Mouse (Mus musculus): ENCODE data around the gene Bean1. TPM values are rescaled to one million over a fixed set of nuclear protein-coding genes. Genes with fewer than 3 reads are reported as not detected.

The Bean1 gene
- total RNA-seq, 1 experiment from 2014 or later: not detected

DNA sequence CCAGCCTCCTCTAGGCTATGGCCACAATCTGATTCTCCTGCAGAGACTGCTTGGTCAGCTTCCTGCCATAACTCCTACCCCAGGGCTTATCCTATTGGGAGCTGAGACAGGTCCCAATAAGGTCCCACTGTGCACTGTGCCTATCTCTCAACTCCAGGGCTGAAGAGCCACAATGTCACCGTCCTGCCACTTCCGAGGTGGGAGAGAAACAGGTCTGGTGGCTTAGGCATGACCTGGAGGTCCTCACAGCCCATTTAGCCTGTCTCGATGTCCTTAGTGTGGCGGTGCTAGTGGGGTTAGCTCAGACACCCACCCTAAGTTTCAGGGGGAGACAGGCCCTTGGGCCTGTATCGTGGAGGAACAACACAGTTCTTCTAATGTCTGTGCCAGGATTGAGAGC lies 47.4 kb downstream of the Bean1 start:
- no peak for ATAC-seq (replicated peaks in 1 of 2; ENCODE audit: insufficient read depth in 1 of 2, low FRiP score in 2 of 2, low TSS enrichment in 1 of 2, low read depth in 1 of 2, poor library complexity in 2 of 2, severe bottlenecking in 2 of 2)

GRCm38 (mm10) chr8:104219079-104219478 lies 48.8 kb downstream of the Bean1 start:
- ATAC-seq (replicated peaks in 1 of 2; ENCODE audit: insufficient read depth in 1 of 2, low FRiP score in 2 of 2, low TSS enrichment in 1 of 2, low read depth in 1 of 2, poor library complexity in 2 of 2, severe bottlenecking in 2 of 2): peak; percentile 81 to 87

DNA sequence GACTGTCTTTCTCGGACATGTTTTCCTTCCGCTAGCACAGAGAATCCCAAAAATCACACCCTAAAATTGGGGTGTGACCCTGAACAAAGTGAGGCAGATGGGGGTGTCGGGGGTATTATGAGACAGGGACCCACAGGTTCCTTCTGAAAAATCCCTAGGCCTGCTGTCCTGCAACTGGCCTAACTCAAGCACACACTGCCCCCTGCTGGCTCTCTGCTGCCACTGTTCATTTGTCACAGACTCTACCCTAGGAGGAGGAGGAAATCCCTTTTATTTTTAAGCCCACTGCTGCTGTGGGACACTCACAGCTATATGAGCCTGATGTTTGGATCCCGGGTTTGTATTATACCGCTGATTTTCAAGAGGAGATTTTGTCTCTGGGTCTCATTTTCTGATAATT lies 49.6 kb downstream of the Bean1 start:
- peak; percentile 55 to 83; a peak in 3 of 4 replicates for ATAC-seq (replicated peaks in 1 of 2; ENCODE audit: insufficient read depth in 1 of 2, low FRiP score in 2 of 2, low TSS enrichment in 1 of 2, low read depth in 1 of 2, poor library complexity in 2 of 2, severe bottlenecking in 2 of 2)

DNA sequence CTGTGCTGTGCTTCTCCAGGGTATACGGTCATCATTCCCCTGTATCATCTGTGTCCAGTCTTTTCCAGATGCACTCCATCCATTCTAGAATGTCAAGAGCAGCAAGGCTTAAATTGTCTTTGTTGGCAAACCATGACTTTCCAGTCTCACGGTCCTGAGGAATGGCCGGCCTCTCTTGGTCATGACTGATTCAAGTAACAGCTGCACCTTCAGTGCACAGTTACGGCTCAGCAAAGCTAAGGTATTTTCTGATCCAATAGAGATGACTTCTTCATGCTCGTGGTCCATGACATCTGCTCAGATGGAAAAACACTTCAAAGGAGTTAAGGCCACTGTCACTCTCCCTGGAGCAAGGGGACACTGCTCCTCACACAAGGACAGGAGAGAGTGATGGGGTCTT lies 56.8 kb downstream of the Bean1 start:
- ATAC-seq (replicated peaks in 1 of 2; ENCODE audit: insufficient read depth in 1 of 2, low FRiP score in 2 of 2, low TSS enrichment in 1 of 2, low read depth in 1 of 2, poor library complexity in 2 of 2, severe bottlenecking in 2 of 2): no peak

DNA sequence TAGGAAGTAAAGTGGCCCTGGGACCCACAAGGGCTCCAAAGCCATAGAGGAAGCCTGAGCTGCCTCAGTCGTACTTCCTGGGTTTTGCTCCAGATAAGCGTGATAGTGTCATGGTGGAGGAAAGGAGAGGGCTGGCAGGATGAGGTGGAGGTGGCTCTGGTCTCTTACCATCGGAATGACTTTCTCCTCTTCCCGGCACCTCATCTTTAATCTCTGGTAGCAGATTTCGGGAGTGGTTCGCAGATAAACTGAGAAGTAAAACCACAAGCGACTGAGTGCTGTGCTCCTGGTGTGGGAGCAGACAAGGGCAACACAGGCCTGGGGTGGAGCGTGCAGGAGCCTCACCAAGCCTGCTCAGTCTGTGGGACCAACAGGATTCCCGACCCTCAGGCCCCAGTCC lies 60.1 kb downstream of the Bean1 start:
- ATAC-seq (replicated peaks in 1 of 2; ENCODE audit: insufficient read depth in 1 of 2, low FRiP score in 2 of 2, low TSS enrichment in 1 of 2, low read depth in 1 of 2, poor library complexity in 2 of 2, severe bottlenecking in 2 of 2): no peak

DNA sequence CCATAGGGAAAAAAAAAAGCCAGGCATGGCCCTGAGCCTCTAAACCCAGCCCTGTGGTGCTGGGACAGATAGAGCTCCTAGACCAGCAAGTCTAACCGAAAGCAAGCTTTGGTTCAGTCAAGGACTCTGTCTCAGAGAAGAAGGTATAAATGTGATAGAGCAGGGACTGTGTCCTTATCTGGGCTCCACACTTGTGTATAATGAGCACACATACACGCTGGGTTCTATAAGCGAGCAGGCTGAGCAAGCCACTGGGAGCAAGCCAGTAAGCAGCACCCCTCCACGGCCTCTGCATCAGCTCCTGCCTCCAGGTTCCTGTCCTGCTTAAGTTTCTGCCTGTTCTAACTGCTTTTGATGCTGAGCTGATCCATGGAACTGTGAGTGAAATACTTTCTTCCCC lies 61.8 kb downstream of the Bean1 start:
- ATAC-seq (replicated peaks in 1 of 2; ENCODE audit: insufficient read depth in 1 of 2, low FRiP score in 2 of 2, low TSS enrichment in 1 of 2, low read depth in 1 of 2, poor library complexity in 2 of 2, severe bottlenecking in 2 of 2): no peak

DNA sequence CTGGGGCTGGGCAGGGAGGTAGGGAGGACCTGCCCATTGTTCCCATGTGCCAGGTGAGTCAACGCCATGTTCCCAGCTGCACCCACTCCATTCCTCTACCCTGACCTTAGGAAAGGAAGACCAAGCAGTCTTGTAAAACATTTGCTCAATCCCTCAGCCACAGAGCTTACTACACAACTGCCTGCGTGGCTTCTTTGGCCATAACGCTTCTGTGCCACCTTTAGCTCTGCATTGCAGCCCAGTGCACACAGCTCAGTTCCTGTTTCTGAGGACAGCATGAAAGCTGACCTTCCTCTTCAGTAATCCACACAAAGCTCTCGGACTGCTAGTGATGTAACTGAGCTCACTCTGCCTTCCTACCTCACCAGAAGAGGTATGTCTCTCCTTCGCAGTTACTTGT lies 62.7 kb downstream of the Bean1 start:
- peak; percentile 77 to 79 for ATAC-seq (replicated peaks in 1 of 2; ENCODE audit: insufficient read depth in 1 of 2, low FRiP score in 2 of 2, low TSS enrichment in 1 of 2, low read depth in 1 of 2, poor library complexity in 2 of 2, severe bottlenecking in 2 of 2)

DNA sequence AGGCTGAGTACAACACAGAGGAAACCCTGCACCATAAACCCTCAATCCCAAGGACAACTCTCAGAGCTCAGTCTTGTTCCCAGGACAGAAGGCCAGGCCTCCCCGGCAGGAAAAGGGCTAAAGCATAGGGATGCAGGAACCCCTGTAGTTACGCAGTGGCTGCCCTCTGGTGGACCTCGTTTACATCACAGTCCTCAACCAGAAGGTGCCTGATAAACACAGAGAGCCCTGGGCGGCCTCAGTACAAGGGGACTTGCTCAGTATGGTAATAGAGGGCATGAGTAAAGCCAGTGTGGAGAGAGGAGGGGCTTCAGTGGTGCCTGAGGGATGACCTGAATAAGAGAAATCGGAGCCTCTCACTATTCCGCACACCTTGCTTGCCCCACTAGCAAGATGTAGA lies 64.3 kb downstream of the Bean1 start:
- ATAC-seq (replicated peaks in 1 of 2; ENCODE audit: insufficient read depth in 1 of 2, low FRiP score in 2 of 2, low TSS enrichment in 1 of 2, low read depth in 1 of 2, poor library complexity in 2 of 2, severe bottlenecking in 2 of 2): no peak

GRCm38 (mm10) chr8:104239418-104239861 lies 69.2 kb downstream of the Bean1 start:
- ATAC-seq (replicated peaks in 1 of 2; ENCODE audit: insufficient read depth in 1 of 2, low FRiP score in 2 of 2, low TSS enrichment in 1 of 2, low read depth in 1 of 2, poor library complexity in 2 of 2, severe bottlenecking in 2 of 2): peak; percentile 57 to 71

DNA sequence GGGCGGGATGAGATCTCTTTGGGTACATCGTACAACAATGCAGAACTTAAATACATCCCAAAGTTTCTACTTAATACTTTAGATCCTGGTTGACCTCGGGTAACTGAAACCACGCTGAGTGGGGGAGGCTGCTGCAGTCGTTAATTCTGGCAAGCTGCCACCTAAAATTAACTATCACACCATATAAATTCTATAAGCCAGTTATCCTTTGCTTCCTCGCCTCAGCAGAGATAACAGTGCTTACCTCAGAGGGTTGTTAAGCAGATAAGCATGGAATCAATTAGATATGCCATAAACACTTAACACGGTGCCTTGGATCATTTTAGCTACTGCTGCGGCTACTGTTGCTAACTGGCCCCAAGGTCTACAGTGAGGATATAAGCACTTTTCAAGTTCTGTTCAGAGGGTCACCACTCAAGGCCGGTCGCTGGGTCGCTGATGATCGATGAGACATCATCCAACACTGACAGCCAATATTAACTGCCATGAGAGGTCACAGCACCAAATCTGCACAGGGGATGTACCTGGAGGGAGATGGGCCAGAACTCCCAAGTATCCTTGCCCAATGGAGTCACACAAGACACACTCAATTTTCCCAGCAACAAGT lies 71.9 kb downstream of the Bean1 start:
- no peak for ATAC-seq (replicated peaks in 1 of 2; ENCODE audit: insufficient read depth in 1 of 2, low FRiP score in 2 of 2, low TSS enrichment in 1 of 2, low read depth in 1 of 2, poor library complexity in 2 of 2, severe bottlenecking in 2 of 2)

DNA sequence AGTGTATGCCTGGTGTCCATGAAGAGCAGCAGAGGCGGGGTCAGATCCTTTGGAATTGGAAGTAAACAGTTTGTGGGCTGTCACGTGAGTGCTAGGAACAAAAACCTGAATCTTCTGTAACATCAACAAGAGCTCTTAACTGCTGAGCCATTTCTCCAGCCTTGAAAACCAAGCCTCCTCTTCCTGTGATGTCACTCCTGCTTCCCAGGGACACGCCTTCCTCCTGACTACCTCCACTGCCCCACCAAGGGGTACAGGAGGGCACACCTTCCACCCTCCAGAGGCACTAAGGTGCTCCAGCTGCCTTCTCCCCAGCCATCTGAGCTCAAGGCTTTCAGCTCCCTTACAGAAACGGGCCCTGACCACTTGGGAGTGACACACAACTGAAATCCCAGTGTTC lies 76.4 kb downstream of the Bean1 start:
- 0 out of 4 replicates have a peak, but pooled peaks have one; percentile 4 for ATAC-seq (replicated peaks in 1 of 2; ENCODE audit: insufficient read depth in 1 of 2, low FRiP score in 2 of 2, low TSS enrichment in 1 of 2, low read depth in 1 of 2, poor library complexity in 2 of 2, severe bottlenecking in 2 of 2)

DNA sequence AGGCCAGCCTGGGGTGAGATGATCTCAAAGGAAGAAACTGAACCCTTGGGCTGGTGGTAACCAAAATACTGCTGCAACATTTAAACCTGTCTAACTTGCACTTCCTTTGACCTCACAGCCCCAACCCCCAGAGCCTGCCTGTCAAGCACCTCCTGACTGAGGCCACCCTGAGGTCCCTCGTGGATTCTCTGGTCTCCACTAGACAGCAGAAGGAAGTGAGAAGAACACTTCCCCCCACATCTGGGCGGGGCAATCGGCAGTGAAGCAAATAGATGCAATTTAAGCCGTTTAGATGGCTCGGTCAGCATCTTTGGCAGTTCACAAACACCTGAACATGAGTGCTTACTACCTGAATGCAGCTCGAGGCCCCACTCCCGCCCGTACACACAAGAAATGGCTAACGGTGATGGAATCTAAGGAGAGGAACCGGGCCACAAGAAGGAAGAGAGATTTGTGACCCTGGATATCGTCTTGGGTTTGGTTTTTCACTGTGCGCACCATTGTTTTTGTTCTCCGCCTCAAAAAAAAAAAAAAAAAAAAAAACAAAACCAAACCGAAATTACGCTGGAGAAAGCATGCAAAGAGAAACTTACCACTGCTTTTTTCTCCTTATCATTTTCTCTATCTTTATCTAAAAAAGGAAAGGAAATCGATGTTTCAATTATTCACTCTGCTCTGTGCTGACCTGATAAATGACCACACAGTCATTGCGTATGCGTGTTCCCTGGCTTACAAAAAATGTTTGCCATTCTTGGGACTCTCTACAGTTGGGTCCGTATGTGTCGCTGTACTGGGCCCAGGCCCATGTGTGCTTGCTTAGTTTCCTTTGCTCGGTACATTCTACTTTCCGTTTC lies 77.0 kb downstream of the Bean1 start:
- ATAC-seq (replicated peaks in 1 of 2; ENCODE audit: insufficient read depth in 1 of 2, low FRiP score in 2 of 2, low TSS enrichment in 1 of 2, low read depth in 1 of 2, poor library complexity in 2 of 2, severe bottlenecking in 2 of 2): peak; percentile 57 to 66

DNA sequence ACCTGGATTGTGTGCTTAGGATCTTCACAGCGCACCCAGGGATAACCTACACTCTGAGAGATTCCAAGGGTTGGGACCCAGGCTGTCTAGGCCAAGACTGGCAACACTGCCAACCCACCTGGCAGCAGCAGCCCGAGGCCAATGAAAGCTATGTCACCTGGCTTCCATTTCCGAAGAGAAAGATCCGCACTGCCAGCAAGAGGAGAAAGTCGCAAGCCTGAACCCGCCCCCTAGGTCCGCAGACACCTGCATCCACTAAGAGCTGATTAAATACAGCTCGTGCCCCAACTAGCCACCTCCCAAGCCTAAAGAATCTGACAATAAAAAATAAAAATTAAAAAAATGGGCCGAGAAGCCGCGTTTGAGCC lies 77.7 kb downstream of the Bean1 start:
- ATAC-seq (replicated peaks in 1 of 2; ENCODE audit: insufficient read depth in 1 of 2, low FRiP score in 2 of 2, low TSS enrichment in 1 of 2, low read depth in 1 of 2, poor library complexity in 2 of 2, severe bottlenecking in 2 of 2): 0 out of 4 replicates have a peak, but pooled peaks of 1 of the 2 experiments have one; percentile 3

DNA sequence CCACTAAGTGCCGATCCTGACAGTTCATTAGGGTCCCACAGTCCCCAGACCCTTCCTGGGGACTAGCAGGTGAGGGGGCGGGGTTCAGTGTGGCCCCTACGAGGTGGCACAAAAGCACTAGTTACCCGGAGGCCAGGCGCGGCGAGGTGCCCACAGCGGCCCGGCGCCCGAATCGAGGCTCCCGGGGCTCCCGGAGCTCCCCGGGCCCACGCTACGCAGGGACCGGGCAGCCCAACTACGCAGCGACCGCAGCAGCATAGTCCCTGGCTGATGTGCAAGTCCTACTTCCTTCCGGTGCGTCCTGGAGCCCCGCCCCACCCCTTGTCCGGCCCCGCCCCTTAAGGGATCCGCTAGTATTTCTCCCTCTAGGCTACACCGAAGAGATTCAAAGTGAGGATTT lies 78.0 kb downstream of the Bean1 start, which contains the start of gene Tk2:
Gene Tk2, minus strand, starts transcription at position 283 of the 400 bp plus-strand sequence.
- peak; percentile 69 to 73 for ATAC-seq (replicated peaks in 1 of 2; ENCODE audit: insufficient read depth in 1 of 2, low FRiP score in 2 of 2, low TSS enrichment in 1 of 2, low read depth in 1 of 2, poor library complexity in 2 of 2, severe bottlenecking in 2 of 2)

GRCm38 (mm10) chr8:104249442-104249996 lies 79.3 kb downstream of the Bean1 start:
- no peak for ATAC-seq (replicated peaks in 1 of 2; ENCODE audit: insufficient read depth in 1 of 2, low FRiP score in 2 of 2, low TSS enrichment in 1 of 2, low read depth in 1 of 2, poor library complexity in 2 of 2, severe bottlenecking in 2 of 2)

DNA sequence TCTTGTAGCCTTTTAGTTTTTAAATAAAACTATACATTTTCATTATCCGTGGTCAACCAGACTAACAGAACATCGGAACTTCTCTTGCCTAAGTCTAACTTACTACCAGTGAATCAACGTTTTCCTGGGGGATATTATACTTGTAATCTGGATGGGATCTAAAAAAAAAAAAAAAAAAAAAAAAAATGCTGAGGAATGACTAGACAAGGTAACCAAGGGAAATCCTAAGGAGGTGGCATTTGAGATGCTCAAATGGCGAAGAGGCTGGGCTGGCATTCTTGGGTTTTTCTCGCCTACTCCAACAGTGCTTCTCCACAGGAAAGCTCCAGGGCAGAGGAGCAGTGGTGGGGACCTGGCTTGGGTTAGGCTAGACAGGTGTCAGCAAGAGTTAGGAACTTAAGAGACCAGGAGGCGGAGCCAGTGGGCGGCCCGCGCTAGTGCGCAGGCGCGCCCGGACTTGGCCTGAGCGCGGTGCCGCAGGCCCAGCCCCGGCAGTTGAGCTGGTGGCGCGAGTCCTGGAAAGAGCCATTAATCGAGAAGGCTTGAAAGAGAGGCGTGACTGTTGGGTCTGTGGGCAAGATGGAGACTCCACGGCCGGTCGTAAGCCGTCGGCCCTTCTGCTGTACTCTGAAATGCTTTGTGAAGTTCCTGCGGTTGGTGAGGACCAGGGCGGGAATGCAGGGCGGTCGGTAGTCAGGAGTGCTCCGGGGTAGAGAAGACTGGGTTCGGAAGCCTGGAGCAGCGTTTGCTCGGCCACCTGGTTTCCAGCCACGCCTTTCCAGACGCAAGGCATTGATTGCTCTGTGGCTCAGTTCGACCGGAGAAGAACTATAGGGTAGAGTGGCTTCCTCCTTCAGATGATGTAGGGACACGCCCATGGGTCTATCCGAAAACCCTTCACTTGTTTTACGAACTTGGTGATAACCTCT lies 80.5 kb downstream of the Bean1 start, which contains the start of gene Cklf:
Gene Cklf, plus strand, starts transcription at position 423 of the 929 bp plus-strand sequence.
- ATAC-seq (replicated peaks in 1 of 2; ENCODE audit: insufficient read depth in 1 of 2, low FRiP score in 2 of 2, low TSS enrichment in 1 of 2, low read depth in 1 of 2, poor library complexity in 2 of 2, severe bottlenecking in 2 of 2): peak; percentile 39 to 51

- no peak for ATAC-seq (replicated peaks in 1 of 2; ENCODE audit: insufficient read depth in 1 of 2, low FRiP score in 2 of 2, low TSS enrichment in 1 of 2, low read depth in 1 of 2, poor library complexity in 2 of 2, severe bottlenecking in 2 of 2)
Measured at GRCm38 (mm10) chr8:104251461-104251860, 81.2 kb downstream of the Bean1 start.
